Mouse (Mus musculus) heart, postnatal 0 days (tissue): ENCODE results near the gene Dnaja1. TPM values are rescaled to one million over a fixed set of nuclear protein-coding genes. Genes with fewer than 3 reads are reported as not detected.
A peak's percentile ranks its signal among the peaks of the same experiment; 100 is the strongest.

ENCODE experiments used
- ATAC-seq: fragments of 200-750 bp; cut with Nextera tagmentation; 2 replicates; pipeline ENCODE4 v1.8.0; 2017; ENCODE audit warnings: low read depth, moderate number of reproducible peaks, moderate library complexity; ENCODE audit not compliant: insufficient read depth
- DNase-seq: peaks from one replicate; pipeline ENCODE4 v3.0.0-alpha.2; 2016; ENCODE audit warnings: low spot score
- H3K27ac ChIP-seq: fragments of 300-500 bp; sonication (generic); 2 replicates; pipeline ENCODE4 v1.5.1; 2014; ENCODE audit warnings: low read depth, mild to moderate bottlenecking
- H3K27me3 ChIP-seq: fragments of 300-500 bp; sonication (generic); 2 replicates; pipeline ENCODE4 v1.6.1; 2014; ENCODE audit warnings: low read length, mixed read lengths; ENCODE audit not compliant: control insufficient read depth, insufficient read depth
- H3K36me3 ChIP-seq: fragments of 300-500 bp; sonication (generic); replicated peaks from 2 replicates; pipeline ENCODE4 v1.6.1; 2014; ENCODE audit warnings: low read length, mixed read lengths; ENCODE audit not compliant: control insufficient read depth, insufficient read depth
- H3K4me1 ChIP-seq: fragments of 300-500 bp; sonication (generic); 2 replicates; pipeline ENCODE4 v1.6.1; 2014; ENCODE audit warnings: antibody characterized with exemption; ENCODE audit not compliant: control insufficient read depth, insufficient read depth
- H3K4me2 ChIP-seq: fragments of 300-500 bp; sonication (generic); 2 replicates; pipeline ENCODE4 v1.6.1; 2014; ENCODE audit warnings: low read depth, mild to moderate bottlenecking, low read length, moderate library complexity
- H3K4me3 ChIP-seq: fragments of 300-500 bp; sonication (generic); 2 replicates; pipeline ENCODE4 v1.5.1; 2014; ENCODE audit warnings: low read depth, low read length
- H3K9ac ChIP-seq: fragments of 300-500 bp; sonication (generic); replicated peaks from 2 replicates; pipeline ENCODE4 v1.6.1; 2014; ENCODE audit warnings: low read depth, low read length, mixed read lengths
- H3K9me3 ChIP-seq: fragments of 300-500 bp; sonication (generic); replicated peaks from 2 replicates; pipeline ENCODE4 v1.6.1; 2016; ENCODE audit warnings: low read length; ENCODE audit not compliant: control insufficient read depth
- CTCF ChIP-seq: IDR thresholded peaks from 2 replicates; pipeline ENCODE4 v1.5.1; 2016; ENCODE audit warnings: antibody characterized with exemption, control low read depth, low read depth
- EP300 ChIP-seq: IDR thresholded peaks from 2 replicates; pipeline ENCODE4 v1.6.1; 2016; ENCODE audit warnings: antibody characterized with exemption, low read depth
- WGBS: fragments of 180-500 bp; shearing (Covaris S2); extraction: QIAGEN DNeasy Blood & Tissue Kit; methylation state at CpG from one replicate; pipeline ENCODE4 v1.1.7; 2014; 5-methylcytosine and 5-hydroxymethylcytosine counted together
- polyA plus RNA-seq: library from polyadenylated mRNA; unstranded; fragments of >200 nt; fragmentation: Nextera tagmentation; extraction: Ambion mirVana; gene quantifications from 2 replicates; pipeline ENCODE4 v1.2.1, GENCODE M21; 2015
- total RNA-seq: library from RNA; depleted of rRNA; stranded (reverse); fragments of >200 nt; gene quantifications from 2 replicates; pipeline ENCODE4 v1.2.3, GENCODE M21; 2014; ENCODE audit warnings: low replicate concordance

Gene Dnaja1
- total and polyA plus RNA-seq, 2 experiments from 2014 or later: 20.9 to 200 TPM

- Histone ChIP-seq H3K36me3 (no peaks in the 10 kb centered on the region), H3K9me3 (no peaks in the 10 kb centered on the region), H3K27ac (no peak overlapping the region), H3K9ac (no peak overlapping the region), H3K4me1 (peaks cover 11% of the 10 kb centered on the region), H3K4me2 (no peak overlapping the region), H3K4me3 (no peak overlapping the region), H3K27me3 (no peaks in the 10 kb centered on the region)
- ATAC-seq (no peak), DNase-seq (no peak)
- WGBS: 80% methylated on average over 6 of the region's 6 CpGs
- no peak for TF ChIP-seq EP300
- TF ChIP-seq CTCF: peak; percentile 18; the same call in 1 of the 2 replicates
These were observed 56.7 kb downstream of the Dnaja1 start for GRCm38 (mm10) chr4:40778656-40779055.

GRCm38 (mm10) chr4:40781143-40781542 lies 59.2 kb downstream of the Dnaja1 start:
- DNase-seq: no peak
- no peak overlapping the region for H3K27ac ChIP-seq
- H3K9me3 ChIP-seq: no peaks in the 10 kb centered on the region
- H3K4me1 ChIP-seq: peaks cover 7% of the 10 kb centered on the region; the same call in 1 of the 2 replicates
- H3K27me3 ChIP-seq: no peaks in the 10 kb centered on the region
- H3K9ac ChIP-seq: no peak overlapping the region
- TF ChIP-seq CTCF: no peak
- no peak for TF ChIP-seq EP300
- no peak for ATAC-seq
- 27% methylated on average over 3 of the region's 3 CpGs for WGBS
- no peaks in the 10 kb centered on the region for H3K36me3 ChIP-seq
- no peak overlapping the region for H3K4me3 ChIP-seq
- no peak overlapping the region for H3K4me2 ChIP-seq

GRCm38 (mm10) chr4:40781797-40782495 lies 60.0 kb downstream of the Dnaja1 start:
- Histone ChIP-seq H3K4me3 (no peak overlapping the region), H3K4me1 (peaks cover 7% of the 10 kb centered on the region; the same call in 1 of the 2 replicates), H3K9me3 (no peaks in the 10 kb centered on the region), H3K27me3 (no peaks in the 10 kb centered on the region), H3K36me3 (no peaks in the 10 kb centered on the region), H3K4me2 (no peak overlapping the region), H3K9ac (no peak overlapping the region), H3K27ac (no peak overlapping the region)
- ATAC-seq (no peak; the same call in 1 of the 2 replicates), DNase-seq (no peak)
- WGBS: 37% methylated on average over 8 of the region's 8 CpGs
- TF ChIP-seq EP300 (no peak), CTCF (no peak)

- TF ChIP-seq CTCF (no peak), EP300 (no peak)
- Histone ChIP-seq H3K4me2 (no peak overlapping the region), H3K4me1 (peaks cover 7% of the 10 kb centered on the region; the same call in 1 of the 2 replicates), H3K4me3 (no peak overlapping the region), H3K9me3 (no peaks in the 10 kb centered on the region), H3K36me3 (no peaks in the 10 kb centered on the region), H3K9ac (no peak overlapping the region), H3K27me3 (no peaks in the 10 kb centered on the region), H3K27ac (no peak overlapping the region)
- WGBS: 92% methylated on average over 4 of the region's 4 CpGs
- DNase-seq (no peak), ATAC-seq (no peak)
These were observed 61.1 kb downstream of the Dnaja1 start for GRCm38 (mm10) chr4:40783049-40783448.

- no peak overlapping the region for H3K4me2 ChIP-seq
- no peak overlapping the region for H3K9ac ChIP-seq
- no peak for TF ChIP-seq CTCF
- no peak for TF ChIP-seq EP300
- H3K36me3 ChIP-seq: no peaks in the 10 kb centered on the region
- H3K27ac ChIP-seq: no peak overlapping the region
- ATAC-seq (no peak), DNase-seq (no peak)
- no peaks in the 10 kb centered on the region for H3K9me3 ChIP-seq
- H3K27me3 ChIP-seq: no peaks in the 10 kb centered on the region
- no peak overlapping the region for H3K4me3 ChIP-seq
- peaks cover 7% of the 10 kb centered on the region; the same call in 1 of the 2 replicates for H3K4me1 ChIP-seq
- WGBS: 51% methylated on average over 10 of the region's 10 CpGs
These were observed 62.7 kb downstream of the Dnaja1 start for GRCm38 (mm10) chr4:40784556-40785169.
